Mouse (Mus musculus): ENCODE data around the gene Slc37a1. TPM values are rescaled to one million over a fixed set of nuclear protein-coding genes. Genes with fewer than 3 reads are reported as not detected.
"Not testable (repeated sequence)": the region's sequence is repeated elsewhere in the genome, so short reads cannot be mapped to it uniquely, and the experiment has no call there.

The Slc37a1 gene
- polyA plus RNA-seq, 1 experiment: 3.4 TPM

DNA sequence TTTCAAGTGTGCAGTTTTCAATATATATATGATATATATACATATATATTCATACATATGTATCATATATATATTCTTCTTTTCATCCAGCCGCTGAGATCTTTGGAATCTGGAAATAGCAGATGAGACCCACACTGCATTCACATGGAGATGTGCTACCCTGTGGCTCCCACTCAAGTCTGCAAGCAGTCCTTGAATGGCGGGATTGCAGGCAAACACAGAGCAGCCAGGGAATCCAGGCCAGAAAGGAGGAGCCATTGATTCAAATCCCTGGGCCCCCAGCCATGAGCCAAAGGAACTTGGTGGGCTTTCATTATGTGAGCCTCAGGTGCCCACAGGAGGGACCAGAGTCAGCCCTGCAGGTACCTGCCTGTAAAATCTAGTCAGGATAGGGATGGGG, 66.7 kb downstream of the Slc37a1 start:
- Histone ChIP-seq H3K4me1 (no peaks in the 10 kb centered on the region), H3K27me3 (replicated peaks) (peaks cover 21% of the 10 kb centered on the region), H3K36me3 (replicated peaks; ENCODE audit: low read length) (peaks cover 21% of the 10 kb centered on the region), H3K4me3 (replicated peaks) (no peak overlapping the region), H3K9me3 (no peaks in the 10 kb centered on the region)
- no peak for TF ChIP-seq FLI1 (IDR thresholded peaks at IDR 0.05; ENCODE audit: low read length)
- no peak for TF ChIP-seq GATA1 (IDR thresholded peaks at IDR 0.05; ENCODE audit: borderline replicate concordance, low read length)

DNA sequence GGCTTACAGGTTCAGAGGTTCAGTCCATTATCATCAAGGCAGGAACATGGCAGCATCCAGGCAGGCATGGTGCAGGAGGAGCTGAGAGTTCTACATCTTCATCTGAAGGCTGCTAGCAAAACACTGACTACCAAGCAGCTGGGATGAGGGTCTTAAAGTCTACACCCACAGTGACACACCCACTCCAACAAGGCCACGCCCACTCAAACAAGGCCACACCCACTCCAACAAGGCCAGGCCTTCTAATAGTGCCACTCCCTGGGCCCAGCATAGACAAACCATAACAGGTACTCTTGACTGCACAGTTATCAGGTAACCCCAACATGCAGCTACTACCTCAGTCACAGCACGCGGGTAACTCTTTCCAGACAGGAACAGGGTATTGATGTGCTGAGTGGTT, 68.1 kb downstream of the Slc37a1 start:
- H3K27me3 ChIP-seq (replicated peaks): peaks cover 21% of the 10 kb centered on the region
- H3K4me3 ChIP-seq (replicated peaks); H3K4me1 ChIP-seq; H3K36me3 ChIP-seq (replicated peaks; ENCODE audit: low read length); H3K9me3 ChIP-seq: not testable (repeated sequence)

DNA sequence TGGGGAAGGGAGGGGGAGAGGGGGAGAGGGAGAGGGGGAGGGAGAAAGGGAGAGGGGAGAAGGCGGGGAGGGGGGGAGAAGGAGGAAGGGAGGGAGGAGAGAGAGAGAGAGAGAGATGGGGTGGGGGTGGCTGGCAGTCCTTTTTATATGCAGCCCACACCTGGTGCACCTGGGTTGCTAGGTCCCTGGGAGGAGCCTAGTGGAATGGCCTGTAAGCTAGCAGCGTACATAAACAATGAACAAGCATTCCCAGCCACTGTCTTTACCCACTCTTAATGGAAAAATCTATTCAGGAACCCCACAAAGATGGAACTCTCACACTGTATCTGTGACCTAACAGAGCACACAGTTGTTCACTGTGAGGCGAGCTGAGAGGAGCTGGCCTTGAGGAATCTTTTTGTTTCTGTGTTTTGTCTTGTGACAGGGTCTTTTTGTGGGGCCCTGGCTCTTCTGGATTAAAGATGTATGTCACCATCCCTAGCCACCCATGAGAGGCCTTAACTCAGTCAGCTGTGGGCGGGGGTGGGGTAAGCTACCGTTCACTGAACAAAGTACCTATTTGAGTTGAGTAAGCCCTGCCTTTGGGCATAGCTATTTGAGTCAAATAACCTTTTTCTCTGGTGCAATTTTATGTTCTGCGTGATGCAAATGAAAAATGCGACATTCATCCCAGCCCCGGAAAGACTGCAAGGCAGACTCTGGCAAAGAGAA, 69.4 kb downstream of the Slc37a1 start:
- no peak for TF ChIP-seq FLI1 (IDR thresholded peaks at IDR 0.05; ENCODE audit: low read length)
- H3K36me3 ChIP-seq (replicated peaks; ENCODE audit: low read length): no peaks in the 10 kb centered on the region
- H3K9me3 ChIP-seq: no peaks in the 10 kb centered on the region
- peaks cover 26% of the 10 kb centered on the region for H3K27me3 ChIP-seq (replicated peaks)
- no peak overlapping the region for H3K4me3 ChIP-seq (replicated peaks)
- peaks cover 4% of the 10 kb centered on the region; the same call in 1 of the 2 replicates for H3K4me1 ChIP-seq

DNA sequence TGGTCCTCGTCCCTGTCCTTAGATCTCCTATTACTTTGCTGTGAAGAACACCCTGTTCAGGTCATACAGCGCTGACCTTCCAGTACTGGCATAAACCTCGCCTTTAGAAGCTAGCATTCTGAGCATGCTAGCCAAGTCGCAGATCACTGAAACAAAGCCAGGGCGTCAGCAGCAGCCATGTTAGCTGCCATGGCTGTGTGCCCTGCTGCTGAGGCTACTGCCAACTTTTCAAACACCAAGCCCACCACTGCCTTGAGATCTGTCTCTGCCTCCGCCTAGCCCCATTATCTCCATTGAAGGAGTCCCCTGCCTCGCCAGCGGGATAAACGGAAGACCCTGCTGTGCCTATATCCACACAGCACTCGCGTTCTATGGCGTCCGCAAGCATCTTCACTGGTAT, 74.0 kb downstream of the Slc37a1 start:
- Histone ChIP-seq H3K9me3 (no peaks in the 10 kb centered on the region), H3K27me3 (replicated peaks) (peaks cover 30% of the 10 kb centered on the region)

DNA sequence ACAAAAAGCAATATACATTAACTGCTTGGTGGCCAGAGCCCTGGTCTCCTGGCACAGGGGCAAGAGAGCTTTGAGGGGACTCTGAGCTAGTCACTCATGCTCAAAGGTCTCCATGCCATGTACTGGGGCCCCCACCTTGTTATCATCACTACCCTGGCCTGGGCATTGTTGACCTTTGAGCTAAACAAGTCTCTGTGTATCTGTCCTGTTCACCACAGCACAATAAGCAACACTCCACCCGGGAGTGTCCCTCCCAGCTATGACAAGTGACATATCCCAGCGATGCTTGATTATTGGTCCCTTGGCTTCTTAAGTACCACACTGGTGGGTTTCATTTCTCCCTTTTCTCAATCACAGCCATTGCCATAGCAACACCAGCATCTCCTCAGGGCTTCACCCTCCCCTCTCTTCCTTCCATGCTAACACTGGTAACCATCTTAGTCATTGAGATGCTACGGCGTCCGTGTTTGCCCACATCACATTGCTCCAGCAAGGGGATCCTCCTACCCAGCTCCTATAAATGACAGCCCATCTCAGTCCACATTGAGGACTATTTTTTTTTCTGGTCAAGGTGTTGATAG, 79.1 kb downstream of the Slc37a1 start:
- no peak overlapping the region for H3K4me3 ChIP-seq (replicated peaks)
- no peaks in the 10 kb centered on the region; the same call in 1 of the 2 replicates for H3K4me1 ChIP-seq
- peaks cover 17% of the 10 kb centered on the region for H3K9me3 ChIP-seq
- no peaks in the 10 kb centered on the region for H3K36me3 ChIP-seq (replicated peaks; ENCODE audit: low read length)
- H3K27me3 ChIP-seq (replicated peaks): peaks cover 41% of the 10 kb centered on the region
- TF ChIP-seq FLI1 (IDR thresholded peaks at IDR 0.05; ENCODE audit: low read length): no peak

More for the DNA sequence above, 74.0 kb downstream of the Slc37a1 start:
- TF ChIP-seq GATA1 (IDR thresholded peaks at IDR 0.05; ENCODE audit: borderline replicate concordance, low read length): no peak
- TF ChIP-seq FLI1 (IDR thresholded peaks at IDR 0.05; ENCODE audit: low read length): no peak
- Histone ChIP-seq H3K4me1 (peaks cover 4% of the 10 kb centered on the region; the same call in 1 of the 2 replicates), H3K4me3 (replicated peaks) (no peak overlapping the region), H3K36me3 (replicated peaks; ENCODE audit: low read length) (no peaks in the 10 kb centered on the region)

DNA sequence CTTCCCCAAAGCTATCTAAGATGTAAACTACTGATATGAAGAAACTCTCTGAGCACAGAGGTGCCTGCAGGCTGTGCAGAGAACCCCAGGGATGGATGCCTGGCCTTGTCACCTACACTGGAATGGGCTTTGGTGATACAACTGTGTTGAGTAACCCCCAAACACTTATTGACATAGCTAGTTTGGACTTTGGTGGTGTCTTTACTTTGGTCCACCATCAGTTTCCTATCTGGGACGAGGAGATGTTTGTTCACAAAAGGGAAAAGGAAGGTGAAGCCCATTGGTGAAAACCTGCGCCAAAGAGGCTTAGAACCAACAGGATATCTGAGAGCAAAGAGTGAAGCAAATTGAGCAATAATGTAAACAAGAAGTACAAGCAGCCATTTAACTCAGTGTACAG, 83.6 kb downstream of the Slc37a1 start:
- no peak overlapping the region for H3K4me3 ChIP-seq (replicated peaks)
- peaks cover 35% of the 10 kb centered on the region for H3K27me3 ChIP-seq (replicated peaks)
- peaks cover 17% of the 10 kb centered on the region for H3K9me3 ChIP-seq
- H3K36me3 ChIP-seq (replicated peaks; ENCODE audit: low read length): no peaks in the 10 kb centered on the region
- no peak for TF ChIP-seq GATA1 (IDR thresholded peaks at IDR 0.05; ENCODE audit: borderline replicate concordance, low read length)
- no peak for TF ChIP-seq FLI1 (IDR thresholded peaks at IDR 0.05; ENCODE audit: low read length)
- no peaks in the 10 kb centered on the region; the same call in 1 of the 2 replicates for H3K4me1 ChIP-seq

DNA sequence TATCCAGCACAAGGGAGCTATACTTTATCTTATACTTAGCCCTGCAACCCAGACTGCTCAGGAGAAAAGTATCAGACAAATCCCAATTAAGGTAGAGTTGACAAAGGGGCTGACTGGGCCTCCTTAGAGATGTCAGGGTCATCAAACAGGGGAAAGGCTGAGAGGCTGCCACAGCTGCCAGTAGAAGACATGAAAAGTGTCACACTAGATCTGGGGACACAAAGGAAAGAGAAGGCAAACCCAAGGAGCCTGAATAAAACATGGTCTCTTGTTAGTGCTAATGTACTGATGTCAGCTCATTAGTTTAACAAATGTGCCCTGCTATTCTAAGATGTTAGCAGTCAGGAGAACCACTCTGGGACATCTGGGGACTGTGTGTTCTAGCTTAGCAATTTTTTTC, 84.3 kb downstream of the Slc37a1 start:
- Histone ChIP-seq H3K9me3 (peaks cover 17% of the 10 kb centered on the region), H3K27me3 (replicated peaks) (peaks cover 28% of the 10 kb centered on the region), H3K36me3 (replicated peaks; ENCODE audit: low read length) (no peaks in the 10 kb centered on the region), H3K4me1 (no peaks in the 10 kb centered on the region; the same call in 1 of the 2 replicates), H3K4me3 (replicated peaks) (no peak overlapping the region)
- no peak for TF ChIP-seq GATA1 (IDR thresholded peaks at IDR 0.05; ENCODE audit: borderline replicate concordance, low read length)
- no peak for TF ChIP-seq FLI1 (IDR thresholded peaks at IDR 0.05; ENCODE audit: low read length)

DNA sequence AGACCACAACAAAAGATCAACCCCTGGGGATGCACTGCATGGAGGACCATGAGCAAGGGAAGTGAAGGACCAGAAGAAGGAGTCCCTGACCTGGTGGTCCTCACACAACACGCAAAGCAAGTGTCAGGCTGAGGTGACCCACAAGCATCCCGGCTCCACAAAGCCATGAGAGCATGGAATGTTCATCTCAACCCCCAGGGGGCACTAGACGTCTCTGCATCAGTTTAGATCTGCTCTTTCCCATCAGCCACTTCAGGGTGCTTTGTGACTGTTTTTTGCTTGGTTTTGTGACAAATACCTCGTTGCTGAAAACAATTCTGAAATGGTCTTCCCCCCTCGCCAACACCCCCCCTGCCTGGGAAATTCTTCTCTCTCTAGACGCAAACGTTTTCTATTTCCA, 91.4 kb downstream of the Slc37a1 start:
- no peaks in the 10 kb centered on the region for H3K36me3 ChIP-seq (replicated peaks; ENCODE audit: low read length)
- no peaks in the 10 kb centered on the region for H3K9me3 ChIP-seq
- no peak for TF ChIP-seq FLI1 (IDR thresholded peaks at IDR 0.05; ENCODE audit: low read length)
- TF ChIP-seq GATA1 (IDR thresholded peaks at IDR 0.05; ENCODE audit: borderline replicate concordance, low read length): no peak
- peaks cover 49% of the 10 kb centered on the region for H3K27me3 ChIP-seq (replicated peaks)
- no peak overlapping the region for H3K4me3 ChIP-seq (replicated peaks)
- peaks cover 8% of the 10 kb centered on the region for H3K4me1 ChIP-seq

DNA sequence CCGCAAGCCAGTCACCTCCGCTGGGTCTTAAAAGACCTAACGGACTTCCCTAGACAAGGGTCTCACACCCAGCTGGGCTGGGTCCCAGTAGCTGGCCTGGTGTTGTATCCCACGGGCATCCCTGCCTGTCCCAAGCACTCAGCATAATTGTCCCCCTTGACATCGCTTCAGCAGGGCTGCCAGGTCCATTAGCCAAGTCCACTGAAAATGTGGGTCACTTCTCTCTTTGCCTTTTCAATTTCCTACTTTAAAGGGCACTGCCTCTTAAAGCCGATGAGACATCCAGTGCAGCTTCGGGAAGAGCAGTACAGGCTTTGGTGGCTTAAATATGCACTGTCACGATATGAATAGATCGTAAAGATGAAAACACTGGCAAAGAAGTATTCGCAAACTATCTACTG, 91.8 kb downstream of the Slc37a1 start:
- Histone ChIP-seq H3K9me3 (no peaks in the 10 kb centered on the region), H3K36me3 (replicated peaks; ENCODE audit: low read length) (no peaks in the 10 kb centered on the region), H3K27me3 (replicated peaks) (peaks cover 51% of the 10 kb centered on the region), H3K4me1 (peaks cover 8% of the 10 kb centered on the region), H3K4me3 (replicated peaks) (no peak overlapping the region)
- TF ChIP-seq FLI1 (IDR thresholded peaks at IDR 0.05; ENCODE audit: low read length) (no peak), GATA1 (IDR thresholded peaks at IDR 0.05; ENCODE audit: borderline replicate concordance, low read length) (no peak)

DNA sequence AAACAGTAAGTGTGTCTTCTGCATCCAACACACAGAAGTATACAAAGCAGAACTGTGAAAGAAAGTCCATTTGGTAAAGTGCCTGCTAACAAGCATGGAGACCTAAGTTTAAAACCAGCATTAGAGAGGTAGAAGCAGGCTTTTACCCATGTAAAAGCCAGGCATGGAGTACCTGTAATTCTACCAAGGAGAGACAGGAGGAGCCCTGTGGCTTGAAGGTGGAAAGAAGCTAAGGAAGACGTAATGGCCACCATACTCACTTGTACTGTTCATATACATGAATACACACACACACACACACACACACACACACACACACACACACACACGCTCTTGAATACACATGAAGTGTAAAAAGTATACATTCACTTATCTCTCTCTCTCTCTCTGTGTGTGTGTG, 92.5 kb downstream of the Slc37a1 start:
- Histone ChIP-seq H3K36me3 (replicated peaks; ENCODE audit: low read length) (no peaks in the 10 kb centered on the region), H3K27me3 (replicated peaks) (peaks cover 59% of the 10 kb centered on the region), H3K9me3 (no peaks in the 10 kb centered on the region), H3K4me3 (replicated peaks) (no peak overlapping the region), H3K4me1 (peaks cover 9% of the 10 kb centered on the region)
- TF ChIP-seq FLI1 (IDR thresholded peaks at IDR 0.05; ENCODE audit: low read length): no peak
- no peak for TF ChIP-seq GATA1 (IDR thresholded peaks at IDR 0.05; ENCODE audit: borderline replicate concordance, low read length)

Data from megakaryocyte, embryonic 14.5 days (primary cell).